Mouse (Mus musculus) C2C12 (cell line): ENCODE results near the gene Kctd7. TPM values are rescaled to one million over a fixed set of nuclear protein-coding genes. Genes with fewer than 3 reads are reported as not detected.

Source experiments
- H3K27me3 ChIP-seq: one replicate; pipeline ENCODE4 v1.6.1; 2011; ENCODE audit not compliant: control insufficient read depth, insufficient read depth, insufficient read length
- H3K36me3 ChIP-seq: one replicate; pipeline ENCODE4 v1.6.1; 2011; ENCODE audit not compliant: control insufficient read depth, insufficient read depth
- H3K4me3 ChIP-seq: one replicate; pipeline ENCODE4 v1.5.1; 2011; ENCODE audit warnings: mild to moderate bottlenecking, control low read depth; ENCODE audit not compliant: poor library complexity, insufficient read depth, severe bottlenecking
- H3K79me2 ChIP-seq: one replicate; pipeline ENCODE4 v1.6.1; 2011; ENCODE audit not compliant: control insufficient read depth, insufficient read depth
- H3K79me3 ChIP-seq: one replicate; pipeline ENCODE4 v1.6.1; 2011; ENCODE audit warnings: low read depth, control low read depth
- H3ac ChIP-seq: one replicate; pipeline ENCODE3; 2011; ENCODE audit warnings: low read depth; ENCODE audit not compliant: control insufficient read depth, insufficient read length
- CEBPB ChIP-seq: IDR thresholded peaks from one replicate; pipeline ENCODE4 v1.6.1; 2011; ENCODE audit warnings: low read depth, mild to moderate bottlenecking, control low read depth, moderate library complexity
- CTCF ChIP-seq: IDR thresholded peaks from one replicate; pipeline ENCODE4 v1.5.1; 2011; ENCODE audit not compliant: control insufficient read depth, insufficient read depth, insufficient read length
- FOSL1 ChIP-seq: IDR thresholded peaks from one replicate; pipeline ENCODE4 v1.8.0; 2011; ENCODE audit warnings: mild to moderate bottlenecking, low read length; ENCODE audit not compliant: poor library complexity, insufficient read depth, severe bottlenecking
- MAX ChIP-seq: IDR thresholded peaks from one replicate; pipeline ENCODE4 v1.6.1; 2011; ENCODE audit warnings: mild to moderate bottlenecking, control low read depth
- MYOD1 ChIP-seq: IDR thresholded peaks from one replicate; pipeline ENCODE4 v1.6.1; 2011; ENCODE audit warnings: low read depth; ENCODE audit not compliant: control insufficient read depth, insufficient read length
- MYOG ChIP-seq: IDR thresholded peaks from one replicate; pipeline ENCODE4 v1.6.1; 2011; ENCODE audit not compliant: control insufficient read depth, insufficient read length; ENCODE audit errors: extremely low read depth
- USF1 ChIP-seq: IDR thresholded peaks from one replicate; pipeline ENCODE4 v1.6.1; 2011; ENCODE audit warnings: low read depth, mild to moderate bottlenecking, control low read depth, moderate library complexity
- polyA plus RNA-seq: library from polyadenylated mRNA; unstranded; fragments of >200 nt; fragmentation: generic; extraction: Trizol; gene quantifications from one replicate; pipeline ENCODE4 v1.2.1, GENCODE M21; 2012; ENCODE audit warnings: missing spikeins

Kctd7 gene
- polyA plus RNA-seq, 1 experiment, result 2.4 TPM

- H3ac ChIP-seq, result no peak overlapping the region
- H3K79me3 ChIP-seq, result peaks cover 1% of the 10 kb centered on the region
- no peak for TF ChIP-seq MYOG
- TF ChIP-seq FOSL1, result no peak
- no peak for TF ChIP-seq USF1
- no peak overlapping the region for H3K4me3 ChIP-seq
- H3K79me2 ChIP-seq, result no peaks in the 10 kb centered on the region
- peaks cover 76% of the 10 kb centered on the region for H3K36me3 ChIP-seq
- H3K27me3 ChIP-seq, result no peaks in the 10 kb centered on the region
Observed at GRCm38 (mm10) chr5:130196307-130196706, 51.6 kb downstream of the Kctd7 start.

- TF ChIP-seq CTCF (no peak), CEBPB (no peak)
- Histone ChIP-seq H3K79me2 (no peaks in the 10 kb centered on the region), H3K36me3 (peaks cover 71% of the 10 kb centered on the region), H3ac (no peak overlapping the region), H3K79me3 (peaks cover 1% of the 10 kb centered on the region), H3K4me3 (no peak overlapping the region), H3K27me3 (no peaks in the 10 kb centered on the region)
Observed at GRCm38 (mm10) chr5:130197454-130197853, 52.8 kb downstream of the Kctd7 start.

GRCm38 (mm10) chr5:130197981-130198380, 53.3 kb downstream of the Kctd7 start:
- peaks cover 68% of the 10 kb centered on the region for H3K36me3 ChIP-seq

GRCm38 (mm10) chr5:130200233-130201029, 55.8 kb downstream of the Kctd7 start:
- Histone ChIP-seq H3K79me3 (no peaks in the 10 kb centered on the region), H3K79me2 (no peaks in the 10 kb centered on the region), H3ac (no peak overlapping the region), H3K36me3 (peaks cover 71% of the 10 kb centered on the region), H3K27me3 (no peaks in the 10 kb centered on the region), H3K4me3 (no peak overlapping the region)
- TF ChIP-seq FOSL1 (no peak), MYOD1 (no peak), CTCF (no peak), CEBPB (no peak), USF1 (no peak), MYOG (no peak)

More at GRCm38 (mm10) chr5:130197981-130198380, 53.3 kb downstream of the Kctd7 start:
- Histone ChIP-seq H3ac (no peak overlapping the region), H3K4me3 (no peak overlapping the region), H3K79me2 (no peaks in the 10 kb centered on the region), H3K79me3 (peaks cover 1% of the 10 kb centered on the region), H3K27me3 (no peaks in the 10 kb centered on the region)
- no peak for TF ChIP-seq CTCF
- no peak for TF ChIP-seq MYOG
- TF ChIP-seq FOSL1, result no peak
- no peak for TF ChIP-seq CEBPB
- TF ChIP-seq MYOD1, result no peak
- TF ChIP-seq USF1, result no peak
- no peak for TF ChIP-seq MAX

- Histone ChIP-seq H3K36me3 (peaks cover 54% of the 10 kb centered on the region), H3K79me3 (no peaks in the 10 kb centered on the region)
Observed at GRCm38 (mm10) chr5:130203948-130204347, 59.3 kb downstream of the Kctd7 start.

GRCm38 (mm10) chr5:130204560-130204959, 59.9 kb downstream of the Kctd7 start:
- H3K79me3 ChIP-seq, result no peaks in the 10 kb centered on the region
- H3K36me3 ChIP-seq, result peaks cover 53% of the 10 kb centered on the region
- H3K4me3 ChIP-seq, result no peak overlapping the region
- H3K27me3 ChIP-seq, result no peaks in the 10 kb centered on the region
- H3ac ChIP-seq, result no peak overlapping the region
- H3K79me2 ChIP-seq, result no peaks in the 10 kb centered on the region
- TF ChIP-seq MYOG (no peak), FOSL1 (no peak), USF1 (no peak), MAX (no peak), MYOD1 (no peak), CEBPB (no peak), CTCF (no peak)

More at GRCm38 (mm10) chr5:130203948-130204347, 59.3 kb downstream of the Kctd7 start:
- TF ChIP-seq FOSL1 (no peak), CEBPB (no peak), MAX (no peak), MYOG (no peak), MYOD1 (no peak), CTCF (no peak), USF1 (no peak)
- Histone ChIP-seq H3K27me3 (no peaks in the 10 kb centered on the region), H3ac (no peak overlapping the region), H3K79me2 (no peaks in the 10 kb centered on the region), H3K4me3 (no peak overlapping the region)

Other genes starting within 250 kb of the Kctd7 start
- gene Zbed5, start 249.1 kb upstream of the Kctd7 start, polyA plus RNA-seq, result 1.4 TPM
- 0.15 TPM for gene Phkg1, start 246.3 kb upstream of the Kctd7 start, polyA plus RNA-seq
- gene Nupr1l, start 236.3 kb upstream of the Kctd7 start, polyA plus RNA-seq, result 0.28 TPM
- gene Vkorc1l1, start 202.9 kb upstream of the Kctd7 start, polyA plus RNA-seq, result 16.5 TPM
- 56.0 TPM for gene Gusb, start 141.8 kb upstream of the Kctd7 start, polyA plus RNA-seq
- 26.4 TPM for gene Asl, start 115.6 kb upstream of the Kctd7 start, polyA plus RNA-seq
- 32.6 TPM for gene Crcp, start 115.6 kb upstream of the Kctd7 start, polyA plus RNA-seq
- 22.3 TPM for gene Tpst1, start 71.5 kb upstream of the Kctd7 start, polyA plus RNA-seq
- 14.3 TPM for gene Rabgef1, start 26.9 kb downstream of the Kctd7 start, polyA plus RNA-seq
- 26.9 TPM for gene Tmem248, start 72.2 kb downstream of the Kctd7 start, polyA plus RNA-seq
- gene Sbds, start 110.7 kb downstream of the Kctd7 start, polyA plus RNA-seq, result 43.2 TPM
- 24.2 TPM for gene Tyw1, start 110.8 kb downstream of the Kctd7 start, polyA plus RNA-seq
- 0.02 TPM for gene Caln1, start 224.6 kb downstream of the Kctd7 start, polyA plus RNA-seq
- gene A330070K13Rik, start 239.8 kb downstream of the Kctd7 start, polyA plus RNA-seq, result not detected